ENCODE assay signal across 8 mouse cellular contexts in the genomic region with DNA sequence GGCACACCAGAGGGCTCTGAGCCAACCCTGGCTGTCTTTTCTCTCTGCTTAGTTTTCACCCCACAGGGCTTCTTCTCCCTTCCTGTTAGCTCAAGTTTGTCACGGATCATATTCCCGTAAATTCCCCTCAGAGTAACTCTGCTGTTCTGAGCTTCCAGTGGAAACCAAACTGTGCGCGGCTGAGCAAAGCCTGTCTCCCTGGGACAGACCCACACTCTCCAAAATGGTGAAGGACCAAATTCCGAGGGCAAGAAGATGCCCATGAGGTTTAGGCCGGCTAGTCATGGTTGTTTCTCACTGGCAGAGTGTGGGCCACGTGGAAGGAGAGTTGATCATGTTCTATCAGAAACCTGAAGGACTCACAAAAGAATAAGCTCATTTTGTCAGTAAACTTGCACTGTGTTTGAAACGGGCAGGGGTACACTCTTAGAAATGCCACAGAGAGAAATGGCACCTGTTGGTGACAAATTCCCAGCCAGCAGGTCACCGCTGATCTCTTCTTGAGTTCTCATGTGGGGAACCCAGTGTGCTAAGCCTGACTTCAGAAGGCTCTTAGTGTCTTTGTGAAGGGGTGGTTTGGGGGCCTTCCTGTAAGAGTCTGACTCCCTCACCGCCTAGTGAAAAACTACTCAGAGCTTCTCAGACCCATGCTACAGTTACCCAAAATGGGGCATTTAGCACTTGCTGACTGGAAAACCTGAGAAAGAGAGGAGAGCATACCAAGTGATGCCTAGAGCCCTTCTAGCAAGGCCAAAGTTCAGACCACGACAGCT. TPM values are rescaled to one million over a fixed set of nuclear protein-coding genes. Genes with fewer than 3 reads are reported as not detected.
DNase-seq lines count a peak whose midpoint lies in the region; ATAC-seq and TF ChIP-seq lines count a peak whose summit lies in the region.

No protein-coding gene starts in this region.

- H3K4me2 ChIP-seq in forebrain, postnatal 0 days (ENCODE audit: low read depth) = no peak overlapping the region
- no peak overlapping the region for H3K4me2 ChIP-seq in forebrain, embryonic 14.5 days (ENCODE audit: low read length)
- peak overlapping the region; percentile 33 for H3K4me2 ChIP-seq in lung, embryonic 14.5 days

- no peaks in the 10 kb centered on the region for H3K9me3 ChIP-seq in forebrain, postnatal 0 days (ENCODE audit: low read length)
- no peaks in the 10 kb centered on the region for H3K9me3 ChIP-seq in forebrain, embryonic 14.5 days (replicated peaks; ENCODE audit: control insufficient read depth, low read length)
- no peaks in the 10 kb centered on the region for H3K9me3 ChIP-seq in lung, embryonic 14.5 days (ENCODE audit: low read depth, low read length)

- H3K9ac ChIP-seq in forebrain, postnatal 0 days = no peak overlapping the region
- no peak overlapping the region for H3K9ac ChIP-seq in forebrain, embryonic 14.5 days (ENCODE audit: low read length)
- no peak overlapping the region for H3K9ac ChIP-seq in lung, embryonic 14.5 days

- 0 out of 2 replicates have a peak overlapping the region, but pooled peaks have one; percentile 69 for H3K27ac ChIP-seq in forebrain, postnatal 0 days (ENCODE audit: low read depth, low read length)
- H3K27ac ChIP-seq in forebrain, embryonic 14.5 days (ENCODE audit: low read depth, low read length) = no peak overlapping the region
- peak overlapping the region; percentile 75 for H3K27ac ChIP-seq in lung, embryonic 14.5 days (ENCODE audit: low read depth)

- no peaks in the 10 kb centered on the region for H3K36me3 ChIP-seq in forebrain, postnatal 0 days (ENCODE audit: insufficient read depth)
- H3K36me3 ChIP-seq in forebrain, embryonic 14.5 days (ENCODE audit: control insufficient read depth, insufficient read depth, low read length) = no peaks in the 10 kb centered on the region
- H3K36me3 ChIP-seq in lung, embryonic 14.5 days (ENCODE audit: insufficient read depth) = no peaks in the 10 kb centered on the region

- H3K27me3 ChIP-seq in forebrain, postnatal 0 days (ENCODE audit: insufficient read depth, low read length) = no peaks in the 10 kb centered on the region
- no peaks in the 10 kb centered on the region for H3K27me3 ChIP-seq in forebrain, embryonic 14.5 days (replicated peaks; ENCODE audit: control insufficient read depth, insufficient read depth, low read length)
- H3K27me3 ChIP-seq in lung, embryonic 14.5 days (ENCODE audit: insufficient read depth, low read length) = no peaks in the 10 kb centered on the region

- H3K4me1 ChIP-seq in forebrain, postnatal 0 days (ENCODE audit: insufficient read depth) = 0 out of 2 replicates have a peak, but pooled peaks cover 7% of the 10 kb centered on the region
- no peaks in the 10 kb centered on the region for H3K4me1 ChIP-seq in forebrain, embryonic 14.5 days (ENCODE audit: control insufficient read depth, insufficient read depth, low read length)
- peaks cover 8% of the 10 kb centered on the region; the same call in 1 of the 2 replicates for H3K4me1 ChIP-seq in lung, embryonic 14.5 days (ENCODE audit: insufficient read depth)

- ATAC-seq in forebrain, postnatal 0 days = no peak
- ATAC-seq in forebrain, embryonic 14.5 days = no peak
- 0 out of 2 replicates have a peak, but pooled peaks have one; percentile 2 for ATAC-seq in granulocyte monocyte progenitor cell, adult 5-6 weeks (replicated peaks; ENCODE audit: poor library complexity, severe bottlenecking)
- ATAC-seq in lung, embryonic 14.5 days (ENCODE audit: insufficient read depth) = peak; percentile 6; the same call in 1 of the 2 replicates

- intact Hi-C loops in gastrocnemius, postnatal 36 days (cut with DNase I) = no loop called here

- 85% methylated on average over 11 of the region's 11 CpGs for WGBS in forebrain, postnatal 0 days
- WGBS in forebrain, embryonic 14.5 days = 86% methylated on average over 11 of the region's 11 CpGs
- WGBS in lung, embryonic 14.5 days = 72% methylated on average over 11 of the region's 11 CpGs

- H3K4me3 ChIP-seq in forebrain, postnatal 0 days (ENCODE audit: low read depth, low read length) = no peak overlapping the region
- no peak overlapping the region for H3K4me3 ChIP-seq in forebrain, embryonic 14.5 days (ENCODE audit: low read depth, low read length)
- no peak overlapping the region; the same call in 1 of the 2 replicates for H3K4me3 ChIP-seq in lung, embryonic 14.5 days (ENCODE audit: low read depth, low read length)

- no peak for DNase-seq in forebrain, postnatal 0 days
- no peak for DNase-seq in forebrain, embryonic 14.5 days (ENCODE audit: low spot score)
- peak; percentile 74 for DNase-seq in A20 (ENCODE audit: low read depth, low spot score)
- DNase-seq in lung, embryonic 14.5 days = no peak
- no peak for DNase-seq in gastrocnemius, postnatal 36 days
- no peak for DNase-seq in cerebellum, adult 11-12 months
- DNase-seq in cerebellum, adult 9-11 months = no peak

- TF ChIP-seq CTCF in forebrain, postnatal 0 days (IDR thresholded peaks at IDR 0.05; ENCODE audit: low read depth) = no peak
- TF ChIP-seq CTCF in lung, embryonic 14.5 days (IDR thresholded peaks at IDR 0.05; ENCODE audit: low read depth) = no peak

RNA-seq across cellular contexts. Expression of a gene that starts 1.3 kb away (rescaled TPM):
- 14.9 and 23.0 TPM in 2 replicates for total RNA-seq in forebrain, postnatal 0 days (2014; rRNA removed)
- polyA plus RNA-seq in forebrain, postnatal 0 days (2015; fragmentation: Nextera tagmentation; extraction: Ambion mirVana) = 29.3 and 37.5 TPM in 2 replicates
- 17.9 and 18.8 TPM in 2 replicates for polyA plus RNA-seq in forebrain, embryonic 14.5 days (2014; fragmentation: Nextera tagmentation; extraction: Ambion mirVana)
- total RNA-seq in granulocyte monocyte progenitor cell, adult 5-6 weeks (2014; fragmentation: Nextera tagmentation) = 1,912 and 2,149 TPM in 2 replicates
- 1,225 and 1,275 TPM in 2 replicates for total RNA-seq in granulocyte monocyte progenitor cell, adult 5-6 weeks (2017)
- 71.9 and 72.6 TPM in 2 replicates for polyA plus RNA-seq in lung, embryonic 14.5 days (2014; fragmentation: Nextera tagmentation; extraction: Ambion mirVana)
- total RNA-seq in gastrocnemius, postnatal 36 days (2021) = 1 to 10 TPM; 7.1 to 7.7 TPM

RNA-seq across cellular contexts. Expression of a gene that starts 16.7 kb away (rescaled TPM):
- 0.05 and 0.31 TPM in 2 replicates for total RNA-seq in forebrain, postnatal 0 days (2014; rRNA removed)
- 0.34 TPM in 1 of 2 replicates, not detected in the other for polyA plus RNA-seq in forebrain, postnatal 0 days (2015; fragmentation: Nextera tagmentation; extraction: Ambion mirVana)
- polyA plus RNA-seq in forebrain, embryonic 14.5 days (2014; fragmentation: Nextera tagmentation; extraction: Ambion mirVana) = not detected in 2 replicates
- not detected in 2 replicates for total RNA-seq in granulocyte monocyte progenitor cell, adult 5-6 weeks (2014; fragmentation: Nextera tagmentation)
- total RNA-seq in granulocyte monocyte progenitor cell, adult 5-6 weeks (2017) = 0.04 TPM in 1 of 2 replicates, not detected in the other
- polyA plus RNA-seq in lung, embryonic 14.5 days (2014; fragmentation: Nextera tagmentation; extraction: Ambion mirVana) = not detected in 2 replicates
- total RNA-seq in gastrocnemius, postnatal 36 days (2021) = not detected

RNA-seq across cellular contexts. Expression of a gene that starts 18.4 kb away (rescaled TPM):
- 0.19 and 0.77 TPM in 2 replicates for total RNA-seq in forebrain, postnatal 0 days (2014; rRNA removed)
- polyA plus RNA-seq in forebrain, postnatal 0 days (2015; fragmentation: Nextera tagmentation; extraction: Ambion mirVana) = 0.79 and 0.92 TPM in 2 replicates
- 0.23 and 0.28 TPM in 2 replicates for polyA plus RNA-seq in forebrain, embryonic 14.5 days (2014; fragmentation: Nextera tagmentation; extraction: Ambion mirVana)
- total RNA-seq in granulocyte monocyte progenitor cell, adult 5-6 weeks (2014; fragmentation: Nextera tagmentation) = 1.4 TPM in 1 of 2 replicates, not detected in the other
- 0.77 TPM in 1 of 2 replicates, not detected in the other for total RNA-seq in granulocyte monocyte progenitor cell, adult 5-6 weeks (2017)
- 1.1 TPM in 2 replicates for polyA plus RNA-seq in lung, embryonic 14.5 days (2014; fragmentation: Nextera tagmentation; extraction: Ambion mirVana)
- not detected for total RNA-seq in gastrocnemius, postnatal 36 days (2021)

Comparison
In these comparisons a context has a peak if more than half of its experiments do, and no peak if none do; other contexts are left out.
1. ATAC-seq: peak in granulocyte monocyte progenitor cell, adult 5-6 weeks (single experiment) and lung, embryonic 14.5 days (single experiment); none in forebrain, postnatal 0 days (single experiment) and forebrain, embryonic 14.5 days (single experiment).
2. RNA of a gene that starts 1.3 kb away (total RNA-seq): 1,225 to 2,149 TPM in granulocyte monocyte progenitor cell, adult 5-6 weeks; 14.9 to 23.0 TPM in forebrain, postnatal 0 days and 7.1 to 7.7 TPM in gastrocnemius, postnatal 36 days; every median in the first group is over 10 times any median in the second.